Mouse (Mus musculus) testis, postnatal 10 days (tissue): ENCODE measurements at regions not wholly inside any gene's neighbourhood (a gene's known extent, or its start where the extent isn't known, plus 50 kb on each side); places are given as distances from the start of the nearest gene placed in this dataset.

ENCODE experiments used
- DNase-seq: peaks from one replicate; pipeline ENCODE4 v3.0.0; 2021; ENCODE audit warnings: low spot score

- no peak for DNase-seq
Observed at GRCm38 (mm10) chr1:16007809-16008208, 85.3 kb downstream of the 4930444P10Rik start.

GRCm38 (mm10) chr1:16006888-16007287 lies 86.2 kb downstream of the 4930444P10Rik start:
- DNase-seq = no peak

GRCm38 (mm10) chr1:15997135-15997534 lies 96.0 kb downstream of the 4930444P10Rik start:
- DNase-seq = no peak

- no peak for DNase-seq
Observed at GRCm38 (mm10) chr1:15996341-15996740, 96.8 kb downstream of the 4930444P10Rik start.

GRCm38 (mm10) chr1:15993561-15994410 lies 99.3 kb downstream of the 4930444P10Rik start:
- DNase-seq = peak; percentile 42

GRCm38 (mm10) chr1:15990982-15991381 lies 102.1 kb downstream of the 4930444P10Rik start:
- DNase-seq = no peak

- DNase-seq = no peak
Observed at GRCm38 (mm10) chr1:15985579-15985978, 107.5 kb downstream of the 4930444P10Rik start.

GRCm38 (mm10) chr1:15979333-15979732 lies 113.8 kb downstream of the 4930444P10Rik start:
- no peak for DNase-seq

- DNase-seq = no peak
Observed at GRCm38 (mm10) chr1:15959578-15959977, 133.5 kb downstream of the 4930444P10Rik start.

GRCm38 (mm10) chr1:15958661-15959060 lies 134.5 kb downstream of the 4930444P10Rik start:
- no peak for DNase-seq

GRCm38 (mm10) chr1:15943662-15944061 lies 149.5 kb downstream of the 4930444P10Rik start:
- DNase-seq = no peak

- no peak for DNase-seq
Observed at GRCm38 (mm10) chr1:15943041-15943440, 150.1 kb downstream of the 4930444P10Rik start.
